Mouse (Mus musculus): ENCODE results near the gene Tmeff2.

- no peak for TF ChIP-seq POLR2A (IDR thresholded peaks at IDR 0.05; ENCODE audit: insufficient read depth, low read depth, low read length)
- TF ChIP-seq CTCF (IDR thresholded peaks at IDR 0.05; ENCODE audit: insufficient read depth, low read depth, low read length): no peak
Measured at GRCm38 (mm10) chr1:51115761-51116160, 215.3 kb downstream of the Tmeff2 start.

Measured in olfactory bulb, adult 2 months (tissue).